Mouse (Mus musculus) liver, embryonic 15.5 days (tissue): ENCODE results near the gene Acap2. TPM values are rescaled to one million over a fixed set of nuclear protein-coding genes. Genes with fewer than 3 reads are reported as not detected.
A peak's percentile ranks its signal among the peaks of the same experiment; 100 is the strongest.

Experiments
- ATAC-seq: fragments of 200-750 bp; cut with Nextera tagmentation; 2 replicates; pipeline ENCODE4 v1.8.0; 2017; ENCODE audit warnings: moderate number of reproducible peaks, mild to moderate bottlenecking, moderate library complexity; ENCODE audit not compliant: insufficient read depth
- H3K27ac ChIP-seq: fragments of 300-500 bp; sonication (generic); replicated peaks from 2 replicates; pipeline ENCODE4 v1.5.1; 2015; ENCODE audit warnings: mild to moderate bottlenecking, inconsistent platforms
- H3K27me3 ChIP-seq: fragments of 300-500 bp; sonication (generic); 2 replicates; pipeline ENCODE4 v1.6.1; 2015; ENCODE audit warnings: mild to moderate bottlenecking, inconsistent platforms
- H3K36me3 ChIP-seq: fragments of 300-500 bp; sonication (generic); replicated peaks from 2 replicates; pipeline ENCODE4 v1.6.1; 2015; ENCODE audit warnings: moderate library complexity, mild to moderate bottlenecking, inconsistent platforms
- H3K4me1 ChIP-seq: fragments of 300-500 bp; sonication (generic); replicated peaks from 2 replicates; pipeline ENCODE4 v1.6.1; 2015; ENCODE audit warnings: inconsistent platforms
- H3K4me2 ChIP-seq: fragments of 300-500 bp; sonication (generic); 2 replicates; pipeline ENCODE4 v1.6.1; 2015; ENCODE audit warnings: moderate library complexity, mild to moderate bottlenecking, inconsistent platforms
- H3K4me3 ChIP-seq: fragments of 300-500 bp; sonication (generic); replicated peaks from 2 replicates; pipeline ENCODE4 v1.5.1; 2015; ENCODE audit warnings: mild to moderate bottlenecking, inconsistent platforms
- H3K9ac ChIP-seq: fragments of 300-500 bp; sonication (generic); 2 replicates; pipeline ENCODE4 v1.6.1; 2015; ENCODE audit warnings: moderate library complexity, mild to moderate bottlenecking, inconsistent platforms
- H3K9me3 ChIP-seq: fragments of 300-500 bp; sonication (generic); replicated peaks from 2 replicates; pipeline ENCODE4 v1.6.1; 2016; ENCODE audit warnings: inconsistent platforms
- WGBS: fragments of 180-500 bp; shearing (Covaris S2); methylation state at CpG from one replicate; pipeline ENCODE4 v1.1.7; 2015; ENCODE audit warnings: mixed read lengths; ENCODE audit not compliant: insufficient replicate concordance; 5-methylcytosine and 5-hydroxymethylcytosine counted together
- polyA plus RNA-seq: library from polyadenylated mRNA; unstranded; fragments of >200 nt; fragmentation: Nextera tagmentation; extraction: Ambion mirVana; gene quantifications from 2 replicates; pipeline ENCODE4 v1.2.1, GENCODE M21; 2015

The Acap2 gene
- polyA plus RNA-seq, 1 experiment from 2014 or later = 6.2 TPM

GRCm38 (mm10) chr16:31066344-31067098 is 134.5 kb downstream of the Acap2 start:
- no peaks in the 10 kb centered on the region for H3K9me3 ChIP-seq
- H3K4me1 ChIP-seq = peaks cover 38% of the 10 kb centered on the region
- peak; percentile 46 for ATAC-seq
- H3K9ac ChIP-seq = peak overlapping the region; percentile 13; the same call in 1 of the 2 replicates
- no peaks in the 10 kb centered on the region for H3K27me3 ChIP-seq
- H3K27ac ChIP-seq = peak overlapping the region; percentile 65
- H3K4me2 ChIP-seq = peak overlapping the region; percentile 58
- peak overlapping the region; percentile 25 for H3K4me3 ChIP-seq
- WGBS = 16% methylated on average over 15 of the region's 15 CpGs
- H3K36me3 ChIP-seq = no peaks in the 10 kb centered on the region

DNA sequence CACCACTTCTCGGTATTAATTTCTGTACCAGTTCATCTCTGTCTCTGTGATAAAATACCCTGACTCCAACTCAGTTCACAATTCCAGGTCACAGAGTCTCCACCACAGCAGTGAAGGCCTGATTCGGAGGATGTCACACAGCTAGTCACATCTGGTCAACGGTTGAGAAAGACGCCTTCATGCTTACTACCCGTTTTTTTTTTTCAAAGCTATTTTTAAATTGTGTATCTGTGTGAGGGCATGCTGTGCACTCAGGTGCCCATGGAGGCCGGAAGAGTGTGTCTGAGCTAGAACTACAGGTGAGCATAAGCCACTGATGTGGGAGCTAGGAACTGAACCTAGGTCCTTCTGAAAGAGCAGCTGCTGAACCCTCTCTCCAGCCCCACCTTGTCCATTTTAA is 136.3 kb downstream of the Acap2 start:
- H3K27ac ChIP-seq = no peak overlapping the region
- no peaks in the 10 kb centered on the region for H3K27me3 ChIP-seq
- no peak for ATAC-seq
- H3K9ac ChIP-seq = no peak overlapping the region
- H3K4me2 ChIP-seq = no peak overlapping the region
- no peaks in the 10 kb centered on the region for H3K9me3 ChIP-seq
- no peaks in the 10 kb centered on the region for H3K36me3 ChIP-seq
- 63% methylated on average over 6 of the region's 6 CpGs for WGBS
- H3K4me1 ChIP-seq = peaks cover 27% of the 10 kb centered on the region
- no peak overlapping the region for H3K4me3 ChIP-seq

- H3K4me1 ChIP-seq = peaks cover 25% of the 10 kb centered on the region
- H3K9ac ChIP-seq = no peak overlapping the region
- H3K27ac ChIP-seq = no peak overlapping the region
- no peaks in the 10 kb centered on the region for H3K36me3 ChIP-seq
- no peaks in the 10 kb centered on the region for H3K9me3 ChIP-seq
- H3K27me3 ChIP-seq = no peaks in the 10 kb centered on the region
- 39% methylated on average over 3 of the region's 3 CpGs for WGBS
- no peak for ATAC-seq
- H3K4me2 ChIP-seq = no peak overlapping the region
- H3K4me3 ChIP-seq = no peak overlapping the region
Observed at GRCm38 (mm10) chr16:31062918-31063317, 138.1 kb downstream of the Acap2 start.

DNA sequence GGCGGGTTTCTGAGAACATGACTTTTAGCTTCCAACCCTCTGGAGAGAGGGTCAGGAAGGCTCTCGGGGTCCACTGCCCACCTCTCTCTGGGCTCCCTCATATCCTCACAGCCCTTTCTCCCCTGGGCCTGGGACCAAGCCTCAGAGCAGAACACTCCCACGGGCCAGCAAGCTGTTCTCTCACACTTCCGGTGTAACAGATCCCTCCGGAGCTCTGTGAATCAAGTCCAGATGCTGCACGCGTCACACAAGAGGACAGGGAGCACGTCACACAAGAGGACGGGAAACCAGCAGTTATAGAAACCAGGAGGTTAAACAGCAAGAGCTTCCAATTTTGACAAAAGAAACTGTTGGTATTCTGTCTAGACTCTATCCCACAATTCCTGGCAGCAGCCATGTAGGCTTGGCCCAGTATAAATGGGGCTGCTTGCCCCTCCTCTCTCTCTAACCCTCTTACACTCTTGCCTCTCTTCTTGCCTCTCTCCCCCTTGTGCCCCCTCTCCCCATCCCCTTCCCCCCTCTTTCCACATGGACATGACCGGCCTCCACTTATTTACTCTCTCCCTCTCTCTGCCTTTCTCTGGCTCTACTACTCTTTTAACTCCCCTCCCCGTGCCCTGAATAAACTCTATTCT is 139.7 kb downstream of the Acap2 start:
- no peak overlapping the region for H3K27ac ChIP-seq
- no peaks in the 10 kb centered on the region for H3K27me3 ChIP-seq
- WGBS = 79% methylated on average over 11 of the region's 11 CpGs
- peaks cover 12% of the 10 kb centered on the region for H3K4me1 ChIP-seq
- no peak overlapping the region for H3K4me2 ChIP-seq
- no peak overlapping the region for H3K4me3 ChIP-seq
- no peak for ATAC-seq
- no peaks in the 10 kb centered on the region for H3K36me3 ChIP-seq
- no peak overlapping the region for H3K9ac ChIP-seq
- H3K9me3 ChIP-seq = no peaks in the 10 kb centered on the region

DNA sequence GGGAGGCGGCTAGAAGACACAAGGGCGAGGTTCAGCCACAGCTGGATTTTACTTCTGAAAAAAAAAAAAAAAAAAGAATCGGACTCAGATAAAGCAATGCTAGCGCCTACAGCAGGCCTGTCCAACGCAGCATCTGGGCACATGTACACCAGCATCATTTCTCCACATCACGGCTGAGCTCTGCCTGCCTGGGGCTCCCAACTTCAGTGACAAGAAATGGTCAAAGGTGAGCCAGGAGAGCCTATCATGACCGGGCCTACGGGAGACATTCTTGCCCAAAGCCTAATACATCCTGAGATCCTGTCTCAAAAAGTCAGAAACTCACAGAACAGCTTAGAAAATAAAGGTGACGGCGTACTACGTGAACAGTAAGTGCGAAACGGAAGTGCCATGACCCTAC is 140.3 kb downstream of the Acap2 start:
- H3K9me3 ChIP-seq = no peaks in the 10 kb centered on the region
- ATAC-seq = no peak
- no peak overlapping the region for H3K4me2 ChIP-seq
- no peak overlapping the region for H3K9ac ChIP-seq
- H3K36me3 ChIP-seq = no peaks in the 10 kb centered on the region
- no peaks in the 10 kb centered on the region for H3K27me3 ChIP-seq
- H3K4me3 ChIP-seq = no peak overlapping the region
- H3K27ac ChIP-seq = no peak overlapping the region
- 75% methylated on average over 13 of the region's 13 CpGs for WGBS
- peaks cover 6% of the 10 kb centered on the region for H3K4me1 ChIP-seq

GRCm38 (mm10) chr16:31060226-31060625 is 140.8 kb downstream of the Acap2 start:
- H3K27ac ChIP-seq = no peak overlapping the region
- WGBS = 74% methylated on average over 3 of the region's 3 CpGs

DNA sequence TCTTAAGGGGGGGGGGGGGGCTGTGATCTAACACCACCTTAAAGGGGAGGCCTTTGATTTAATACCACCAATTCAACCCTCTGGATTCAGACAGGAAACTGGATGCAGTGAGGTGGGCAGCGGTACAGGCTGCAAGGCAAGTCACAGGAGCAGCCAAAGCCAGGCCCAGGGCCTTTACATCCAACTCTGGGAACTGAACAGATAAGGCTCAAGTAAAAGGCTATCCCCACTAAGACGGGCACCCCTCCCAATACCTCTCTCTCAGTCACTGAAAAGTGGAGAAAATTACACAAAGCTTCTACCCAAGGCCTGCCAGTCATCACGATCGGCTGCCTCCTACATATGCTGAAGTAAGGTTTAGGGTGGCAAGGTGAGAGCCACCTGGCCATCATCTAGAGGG is 141.3 kb downstream of the Acap2 start:
- H3K9me3 ChIP-seq = no peaks in the 10 kb centered on the region
- H3K36me3 ChIP-seq = no peaks in the 10 kb centered on the region
- no peak overlapping the region for H3K9ac ChIP-seq
- ATAC-seq = no peak
- no peak overlapping the region for H3K4me3 ChIP-seq
- no peak overlapping the region for H3K4me2 ChIP-seq
- H3K4me1 ChIP-seq = peaks cover 6% of the 10 kb centered on the region; the same call in 1 of the 2 replicates
- no peak overlapping the region for H3K27ac ChIP-seq
- WGBS = 71% methylated on average over 4 of the region's 4 CpGs
- no peaks in the 10 kb centered on the region for H3K27me3 ChIP-seq

More at GRCm38 (mm10) chr16:31060226-31060625, 140.8 kb downstream of the Acap2 start:
- Histone ChIP-seq H3K27me3 (no peaks in the 10 kb centered on the region), H3K9me3 (no peaks in the 10 kb centered on the region), H3K4me2 (no peak overlapping the region), H3K9ac (no peak overlapping the region), H3K4me3 (no peak overlapping the region), H3K36me3 (no peaks in the 10 kb centered on the region), H3K4me1 (peaks cover 6% of the 10 kb centered on the region; the same call in 1 of the 2 replicates)
- no peak for ATAC-seq

DNA sequence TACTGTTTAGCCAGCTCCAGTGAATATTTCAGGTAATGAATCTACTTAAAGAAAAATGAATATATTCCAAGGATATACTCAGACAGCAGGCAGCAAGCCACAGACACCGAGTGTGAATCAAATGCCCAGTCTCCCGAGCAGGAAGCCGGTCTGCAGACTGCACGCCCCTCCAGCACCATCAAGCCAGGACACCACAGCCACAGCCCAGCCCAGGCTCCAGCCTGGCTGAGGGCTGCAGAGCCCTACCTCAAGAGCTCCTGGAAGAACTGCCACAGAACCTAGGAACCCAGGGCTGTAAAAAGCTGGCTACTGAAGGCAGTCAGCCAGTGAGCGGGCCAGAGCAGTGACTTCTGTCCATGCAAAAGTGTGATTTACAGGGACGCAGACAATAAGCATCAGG is 148.2 kb downstream of the Acap2 start:
- Histone ChIP-seq H3K27ac (no peak overlapping the region), H3K9ac (no peak overlapping the region)
- 56% methylated on average over 6 of the region's 6 CpGs for WGBS

GRCm38 (mm10) chr16:31052177-31052726 is 148.8 kb downstream of the Acap2 start:
- Histone ChIP-seq H3K27me3 (no peaks in the 10 kb centered on the region), H3K4me2 (no peak overlapping the region), H3K4me3 (no peak overlapping the region), H3K4me1 (no peaks in the 10 kb centered on the region), H3K9me3 (no peaks in the 10 kb centered on the region), H3K27ac (no peak overlapping the region), H3K9ac (no peak overlapping the region), H3K36me3 (no peaks in the 10 kb centered on the region)
- no peak for ATAC-seq
- 63% methylated on average over 7 of the region's 7 CpGs for WGBS

More for the DNA sequence above, 148.2 kb downstream of the Acap2 start:
- no peaks in the 10 kb centered on the region for H3K4me1 ChIP-seq
- H3K4me3 ChIP-seq = no peak overlapping the region
- H3K27me3 ChIP-seq = no peaks in the 10 kb centered on the region
- no peak overlapping the region for H3K4me2 ChIP-seq
- H3K9me3 ChIP-seq = no peaks in the 10 kb centered on the region
- H3K36me3 ChIP-seq = no peaks in the 10 kb centered on the region
- ATAC-seq = no peak

GRCm38 (mm10) chr16:31050701-31051100 is 150.3 kb downstream of the Acap2 start:
- no peak for ATAC-seq
- Histone ChIP-seq H3K4me3 (no peak overlapping the region), H3K4me1 (0 out of 2 replicates have a peak, but pooled peaks cover 6% of the 10 kb centered on the region), H3K27me3 (no peaks in the 10 kb centered on the region), H3K4me2 (no peak overlapping the region), H3K9me3 (no peaks in the 10 kb centered on the region), H3K9ac (no peak overlapping the region), H3K36me3 (no peaks in the 10 kb centered on the region), H3K27ac (no peak overlapping the region)
- WGBS = 56% methylated on average over 7 of the region's 7 CpGs

- H3K9me3 ChIP-seq = no peaks in the 10 kb centered on the region
- no peak overlapping the region for H3K9ac ChIP-seq
- H3K36me3 ChIP-seq = no peaks in the 10 kb centered on the region
- H3K27me3 ChIP-seq = no peaks in the 10 kb centered on the region
- H3K27ac ChIP-seq = no peak overlapping the region
- 0 out of 2 replicates have a peak, but pooled peaks cover 6% of the 10 kb centered on the region for H3K4me1 ChIP-seq
- H3K4me2 ChIP-seq = no peak overlapping the region
- WGBS = 70% methylated on average over 6 of the region's 6 CpGs
- ATAC-seq = no peak
- no peak overlapping the region for H3K4me3 ChIP-seq
Observed at GRCm38 (mm10) chr16:31048194-31048593, 152.9 kb downstream of the Acap2 start.
